Mouse (Mus musculus): Measurements from ENCODE around the gene Nrap.

Gene Nrap

GRCm38 (mm10) chr19:56396669-56397621 lies 7.1 kb upstream of the Nrap start, which contains the start of gene Casp7:
TSS of gene Casp7 (plus strand) at chr19:56397129.
- peak; percentile 35 for DNase-seq (ENCODE audit: low spot score)

GRCm38 (mm10) chr19:56396227-56396626 lies 6.4 kb upstream of the Nrap start:
- no peak for DNase-seq (ENCODE audit: low spot score)

GRCm38 (mm10) chr19:56395183-56395935 lies 5.5 kb upstream of the Nrap start:
- no peak for DNase-seq (ENCODE audit: low spot score)

- no peak for DNase-seq (ENCODE audit: low spot score)
Observed at GRCm38 (mm10) chr19:56393311-56393866, 3.6 kb upstream of the Nrap start.

- DNase-seq (ENCODE audit: low spot score), result no peak
Observed at GRCm38 (mm10) chr19:56391307-56392046, 1.6 kb upstream of the Nrap start.

- no peak for DNase-seq (ENCODE audit: low spot score)
Observed at GRCm38 (mm10) chr19:56389176-56389575, 661 bp downstream of the Nrap start.

- DNase-seq (ENCODE audit: low spot score), result no peak
Observed at GRCm38 (mm10) chr19:56387726-56388302, 2.0 kb downstream of the Nrap start.

- no peak for DNase-seq (ENCODE audit: low spot score)
Observed at GRCm38 (mm10) chr19:56386095-56386494, 3.7 kb downstream of the Nrap start.

- DNase-seq (ENCODE audit: low spot score), result no peak
Observed at GRCm38 (mm10) chr19:56385546-56385945, 4.3 kb downstream of the Nrap start.

- no peak for DNase-seq (ENCODE audit: low spot score)
Observed at GRCm38 (mm10) chr19:56381407-56381806, 8.4 kb downstream of the Nrap start.

- DNase-seq (ENCODE audit: low spot score), result no peak
Observed at GRCm38 (mm10) chr19:56380341-56380740, 9.5 kb downstream of the Nrap start.

- DNase-seq (ENCODE audit: low spot score), result no peak
Observed at GRCm38 (mm10) chr19:56378554-56379172, 11.2 kb downstream of the Nrap start.

GRCm38 (mm10) chr19:56378007-56378406 lies 11.8 kb downstream of the Nrap start:
- DNase-seq (ENCODE audit: low spot score), result no peak

- no peak for DNase-seq (ENCODE audit: low spot score)
Observed at GRCm38 (mm10) chr19:56374011-56374410, 15.8 kb downstream of the Nrap start.

GRCm38 (mm10) chr19:56373246-56373645 lies 16.6 kb downstream of the Nrap start:
- no peak for DNase-seq (ENCODE audit: low spot score)

GRCm38 (mm10) chr19:56372226-56372625 lies 17.6 kb downstream of the Nrap start:
- no peak for DNase-seq (ENCODE audit: low spot score)

GRCm38 (mm10) chr19:56370389-56371150 lies 19.3 kb downstream of the Nrap start:
- DNase-seq (ENCODE audit: low spot score), result no peak

- no peak for DNase-seq (ENCODE audit: low spot score)
Observed at GRCm38 (mm10) chr19:56368912-56369311, 20.9 kb downstream of the Nrap start.

- no peak for DNase-seq (ENCODE audit: low spot score)
Observed at GRCm38 (mm10) chr19:56367778-56368177, 22.1 kb downstream of the Nrap start.

GRCm38 (mm10) chr19:56366625-56367024 lies 23.2 kb downstream of the Nrap start:
- DNase-seq (ENCODE audit: low spot score), result no peak
